Mouse (Mus musculus): ENCODE measurements around the gene Dhrs9.

DNA sequence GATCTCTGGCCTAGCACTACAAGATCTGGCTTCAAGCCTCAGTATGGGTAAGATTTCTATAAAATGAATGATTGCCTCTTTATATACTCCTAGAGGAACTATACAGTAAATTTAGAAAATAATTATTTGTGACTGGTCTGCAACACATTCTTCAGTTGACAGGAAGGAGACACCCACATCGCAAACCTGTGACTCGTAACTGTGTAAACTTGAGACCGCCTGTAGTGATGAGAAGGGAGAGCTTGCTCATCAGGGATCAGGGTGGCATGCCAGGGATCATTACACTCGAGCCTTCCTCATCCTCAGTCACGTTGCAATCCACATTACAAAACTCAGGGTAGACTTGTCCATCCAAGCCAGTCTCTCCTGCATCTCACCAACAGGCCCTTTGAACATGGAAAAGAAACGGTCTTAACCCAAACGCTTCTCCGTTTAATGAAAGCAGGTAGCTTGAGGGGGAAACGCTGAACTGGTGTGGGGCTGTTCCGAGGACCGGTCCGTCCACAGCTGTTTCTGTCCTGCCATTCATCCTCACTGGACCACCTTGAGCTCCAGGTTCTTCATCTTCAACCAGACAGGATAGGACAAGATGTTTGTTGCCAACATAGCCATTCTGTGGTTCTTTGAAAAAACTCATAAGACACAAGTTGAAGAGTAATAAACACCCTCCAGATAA lies 16.7 kb downstream of the Dhrs9 start:
- TF ChIP-seq CTCF (IDR thresholded peaks at IDR 0.05; ENCODE audit: control insufficient read depth, insufficient read depth, low read length) (no peak), POLR2A (IDR thresholded peaks at IDR 0.05; ENCODE audit: borderline replicate concordance, control insufficient read depth, low read depth, low read length) (no peak)

All from bone marrow, adult 2 months (tissue).